Mouse (Mus musculus) spleen, adult 2 months (tissue): ENCODE measurements around the gene Gm20388. TPM values are rescaled to one million over a fixed set of nuclear protein-coding genes. Genes with fewer than 3 reads are reported as not detected.

ENCODE experiments used
- DNase-seq, 2 experiments: peaks; one replicate each; pipeline versions ENCODE4 v3.0.0 to v3.0.0-alpha.2; 2012 to 2021; ENCODE audit warnings: low spot score in 2 of 2, low read depth in 1 of 2
- H3K27ac ChIP-seq: fragments of 200-500 bp; 2 replicates; pipeline ENCODE4 v1.5.1; 2012; ENCODE audit warnings: low read length, inconsistent platforms; ENCODE audit not compliant: insufficient read depth
- H3K27me3 ChIP-seq: fragments of 200-500 bp; 2 replicates; pipeline ENCODE4 v1.6.1; 2012; ENCODE audit warnings: mild to moderate bottlenecking, moderate library complexity, low read length, inconsistent platforms; ENCODE audit not compliant: control insufficient read depth, insufficient read depth
- H3K36me3 ChIP-seq: fragments of 200-500 bp; 2 replicates; pipeline ENCODE4 v1.6.1; 2012; ENCODE audit warnings: mild to moderate bottlenecking, low read length, inconsistent platforms; ENCODE audit not compliant: control insufficient read depth, insufficient read depth
- H3K4me1 ChIP-seq: fragments of 200-500 bp; 2 replicates; pipeline ENCODE4 v1.6.1; 2011; ENCODE audit warnings: inconsistent platforms; ENCODE audit not compliant: control insufficient read depth, insufficient read depth, insufficient read length
- H3K4me3 ChIP-seq: fragments of 200-500 bp; 2 replicates; pipeline ENCODE4 v1.5.1; 2011; ENCODE audit warnings: mild to moderate bottlenecking, inconsistent platforms; ENCODE audit not compliant: insufficient read depth, insufficient read length; ENCODE audit errors: extremely low read depth
- CTCF ChIP-seq: fragments of 200-500 bp; IDR thresholded peaks from 2 replicates; pipeline ENCODE4 v1.5.1; 2011; ENCODE audit warnings: mild to moderate bottlenecking, inconsistent platforms; ENCODE audit not compliant: insufficient read depth, insufficient read length, insufficient replicate concordance; ENCODE audit errors: extremely low read depth
- POLR2A ChIP-seq: fragments of 200-500 bp; IDR thresholded peaks from 2 replicates; pipeline ENCODE4 v1.6.1; 2011; ENCODE audit warnings: low read depth, low read length, inconsistent platforms
- WGBS: fragments of 180-500 bp; shearing (Covaris S2); methylation state at CpG from one replicate; pipeline ENCODE4 v1.1.7; 2018; 5-methylcytosine and 5-hydroxymethylcytosine counted together
- polyA plus RNA-seq: library from polyadenylated mRNA; depleted of rRNA; stranded (reverse); fragments of >200 nt; gene quantifications from 2 replicates; pipeline ENCODE4 v1.2.3, GENCODE M21; 2012

The Gm20388 gene
- polyA plus RNA-seq, 1 experiment: 26.1 TPM

DNA sequence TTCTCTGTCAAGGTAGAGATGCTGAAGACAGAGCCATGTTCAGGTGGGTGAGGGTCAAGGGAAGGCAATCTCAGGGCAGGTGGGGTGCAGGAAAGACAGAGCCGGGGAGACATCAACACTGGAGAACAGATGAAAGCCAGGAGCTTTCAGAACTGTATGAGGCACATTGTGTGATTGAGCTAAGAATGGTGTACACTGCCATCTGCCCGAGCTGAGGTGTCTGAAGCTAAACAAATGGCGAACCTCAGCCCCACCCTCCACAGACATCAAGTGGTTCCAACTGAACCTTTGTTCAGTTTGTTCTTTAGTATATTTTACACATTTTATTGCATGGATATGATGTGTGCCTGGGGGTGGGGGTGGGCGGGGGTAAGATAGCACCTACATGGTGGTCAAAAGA, 3829.6 kb downstream of the Gm20388 start:
- TF ChIP-seq CTCF: no peak
- Histone ChIP-seq H3K4me1 (no peaks in the 10 kb centered on the region), H3K27ac (no peak overlapping the region), H3K27me3 (no peaks in the 10 kb centered on the region), H3K36me3 (no peaks in the 10 kb centered on the region), H3K4me3 (no peak overlapping the region)
- WGBS: 79% methylated on average over 4 of the region's 4 CpGs
- no peak for DNase-seq

- H3K27ac ChIP-seq: no peak overlapping the region
- no peaks in the 10 kb centered on the region for H3K27me3 ChIP-seq
- no peaks in the 10 kb centered on the region for H3K36me3 ChIP-seq
- no peaks in the 10 kb centered on the region for H3K4me1 ChIP-seq
- TF ChIP-seq POLR2A: no peak
- TF ChIP-seq CTCF: no peak
- H3K4me3 ChIP-seq: no peak overlapping the region
- DNase-seq: no peak
- 82% methylated on average over 9 of the region's 9 CpGs for WGBS
Measured at GRCm38 (mm10) chr8:123741232-123741631, 3830.6 kb downstream of the Gm20388 start.

DNA sequence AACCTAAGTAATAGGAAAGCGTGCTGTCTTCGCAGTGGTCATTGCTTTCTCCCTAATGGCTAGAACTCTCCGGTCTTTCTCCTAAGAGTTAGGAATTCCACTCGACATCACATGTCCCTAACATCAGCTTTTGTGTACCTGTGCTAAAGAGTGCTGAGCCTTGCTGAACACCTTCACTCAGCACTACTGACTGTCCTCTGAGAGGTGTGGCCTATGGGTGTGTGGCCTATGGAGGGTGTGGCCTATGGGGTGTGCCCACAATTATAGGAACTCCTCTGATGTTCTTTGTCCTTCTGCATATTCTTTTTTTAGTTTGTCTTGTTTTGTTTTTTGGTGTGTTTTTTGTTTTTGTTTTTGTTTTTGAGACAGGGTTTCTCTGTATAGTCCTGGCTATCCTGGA, 3835.8 kb downstream of the Gm20388 start:
- Histone ChIP-seq H3K36me3 (no peaks in the 10 kb centered on the region), H3K27ac (no peak overlapping the region), H3K27me3 (no peaks in the 10 kb centered on the region), H3K4me3 (no peak overlapping the region), H3K4me1 (no peaks in the 10 kb centered on the region)
- TF ChIP-seq POLR2A: no peak
- no peak for TF ChIP-seq CTCF
- WGBS: 92% methylated on average over 4 of the region's 4 CpGs
- DNase-seq: no peak

DNA sequence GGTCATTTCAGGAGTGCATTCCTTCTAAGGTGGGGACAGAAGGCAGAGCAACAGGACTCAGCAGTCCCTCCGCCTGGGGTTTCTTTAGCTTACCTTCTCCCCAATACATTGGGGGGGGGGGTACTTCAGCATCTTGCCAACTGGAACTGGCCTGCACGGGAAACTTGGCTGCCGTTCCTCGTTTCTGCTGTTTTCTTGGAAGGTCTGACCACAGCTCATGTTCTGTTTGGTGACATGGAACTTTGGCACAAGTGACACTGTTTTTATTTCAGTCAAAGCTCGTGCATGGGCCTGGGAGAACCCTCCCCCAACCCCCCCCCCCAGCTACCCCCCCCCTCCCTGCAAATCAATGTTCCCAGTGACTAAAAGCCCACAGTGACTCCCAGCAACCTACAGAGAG, 3837.1 kb downstream of the Gm20388 start:
- H3K36me3 ChIP-seq: no peaks in the 10 kb centered on the region
- TF ChIP-seq CTCF (no peak), POLR2A (no peak)
- 67% methylated on average over 5 of the region's 5 CpGs for WGBS
- no peak for DNase-seq
- no peaks in the 10 kb centered on the region for H3K4me1 ChIP-seq
- H3K27ac ChIP-seq: no peak overlapping the region
- no peaks in the 10 kb centered on the region for H3K27me3 ChIP-seq
- no peak overlapping the region for H3K4me3 ChIP-seq

DNA sequence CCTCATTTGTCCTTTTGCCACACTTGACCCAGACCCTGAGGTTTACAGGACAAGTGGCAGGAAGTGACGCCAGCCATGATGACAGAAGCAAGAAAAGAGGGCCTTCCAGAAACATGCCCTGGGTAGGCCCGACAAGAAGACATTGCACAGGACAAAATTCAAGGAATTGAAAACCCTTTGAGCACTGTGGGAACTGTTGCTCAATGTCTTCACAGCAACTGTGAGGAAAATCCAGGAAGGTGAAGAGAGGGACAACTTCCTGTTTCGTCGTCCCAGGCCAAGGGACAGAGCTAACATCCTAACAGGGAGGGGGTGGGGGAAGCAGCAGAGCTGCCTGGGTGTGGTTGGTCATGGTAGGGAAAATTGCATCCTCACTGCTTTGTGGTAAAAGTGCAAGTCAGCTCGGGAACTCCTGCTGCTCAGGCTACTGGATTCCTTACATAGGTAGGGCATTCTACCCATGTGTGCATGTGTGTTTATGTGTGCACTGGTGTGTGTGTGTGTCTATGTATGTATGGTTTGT, 3839.6 kb downstream of the Gm20388 start:
- Histone ChIP-seq H3K4me3 (no peak overlapping the region), H3K27me3 (no peaks in the 10 kb centered on the region), H3K27ac (no peak overlapping the region), H3K4me1 (peaks cover 3% of the 10 kb centered on the region; the same call in 1 of the 2 replicates), H3K36me3 (no peaks in the 10 kb centered on the region)
- no peak for DNase-seq
- TF ChIP-seq CTCF: no peak
- TF ChIP-seq POLR2A: no peak
- WGBS: 31% methylated on average over 5 of the region's 5 CpGs

GRCm38 (mm10) chr8:123752773-123753468, 3842.3 kb downstream of the Gm20388 start:
- Histone ChIP-seq H3K4me3 (no peak overlapping the region), H3K27me3 (no peaks in the 10 kb centered on the region), H3K4me1 (peaks cover 3% of the 10 kb centered on the region; the same call in 1 of the 2 replicates), H3K27ac (no peak overlapping the region), H3K36me3 (no peaks in the 10 kb centered on the region)
- DNase-seq: no peak
- 87% methylated on average over 13 of the region's 13 CpGs for WGBS
- TF ChIP-seq POLR2A: no peak
- TF ChIP-seq CTCF: no peak

DNA sequence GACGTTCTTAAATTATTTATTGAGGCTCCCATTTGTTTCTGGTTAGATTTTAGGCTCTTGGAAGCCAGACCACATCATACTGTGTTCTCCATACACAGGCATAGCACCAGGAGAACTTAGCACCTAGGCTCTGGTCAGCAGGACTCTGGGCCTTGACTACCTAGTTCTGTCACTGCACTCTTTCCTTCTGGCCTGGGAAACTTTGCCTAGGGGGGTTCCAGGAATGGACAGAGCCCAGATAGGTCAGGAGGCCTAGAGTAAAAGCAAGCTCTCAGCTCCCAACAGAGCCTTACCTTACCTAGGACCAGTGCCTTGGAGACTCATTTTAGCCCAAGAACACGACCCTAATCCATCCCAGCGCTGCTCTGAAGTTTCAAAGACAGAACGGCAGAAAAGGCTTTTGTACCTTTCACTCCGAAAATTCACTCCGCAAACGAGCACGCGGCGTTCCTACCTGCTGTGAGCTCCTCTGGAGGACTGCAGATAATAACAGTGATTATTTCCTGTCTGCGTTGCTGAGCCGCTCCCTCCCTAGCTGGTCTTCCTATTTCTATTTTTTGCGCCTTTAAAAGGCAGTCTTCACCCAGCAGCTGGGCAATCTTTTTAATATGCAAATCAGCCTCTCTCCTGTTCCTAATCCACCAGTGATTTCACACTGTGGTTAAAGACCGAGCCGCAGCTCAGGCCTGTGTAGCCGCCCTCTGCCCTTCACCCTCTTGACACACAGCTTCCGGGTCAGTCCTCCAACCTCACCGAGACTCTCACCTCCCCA, 3843.1 kb downstream of the Gm20388 start:
- peaks cover 3% of the 10 kb centered on the region; the same call in 1 of the 2 replicates for H3K4me1 ChIP-seq
- H3K27ac ChIP-seq: no peak overlapping the region
- no peak for DNase-seq
- no peaks in the 10 kb centered on the region for H3K36me3 ChIP-seq
- H3K27me3 ChIP-seq: no peaks in the 10 kb centered on the region
- no peak overlapping the region; the same call in 1 of the 2 replicates for H3K4me3 ChIP-seq
- WGBS: 25% methylated on average over 18 of the region's 18 CpGs
- TF ChIP-seq CTCF (no peak), POLR2A (no peak)
